Mouse (Mus musculus): ENCODE results near the gene Col5a3.
A peak's percentile ranks its signal among the peaks of the same experiment; 100 is the strongest.

- TF ChIP-seq EP300 (IDR thresholded peaks at IDR 0.05; ENCODE audit: insufficient read depth, low read depth, low read length): 0 out of 2 replicates have a peak, but pooled peaks have one; percentile 53
- TF ChIP-seq POLR2A (IDR thresholded peaks at IDR 0.05; ENCODE audit: insufficient read depth, low read length): no peak
These were observed 74.5 kb downstream of the Col5a3 start for GRCm38 (mm10) chr9:20740407-20740806.

Data from ES-Bruce4 (cell line).